Mouse (Mus musculus) adrenal gland (tissue): Measurements from ENCODE around the gene Olfr911-ps1.

Source experiments
- intact Hi-C: fragments of 180-260 bp; cut with DNase I; formaldehyde crosslinking; loops from one replicate; pipeline ENCODE4 v1.15.1; 2025
- long read RNA-seq, 2 experiments: library from polyadenylated mRNA; unstranded; transcript quantifications; one replicate each; pipeline ENCODE4 v2.0.0; 2020; ENCODE audit warnings: borderline replicate concordance in 1 of 2; ENCODE audit not compliant: insufficient replicate concordance in 1 of 2

Olfr911-ps1 gene
- long read RNA-seq, experiment 1, result 0 reads
- long read RNA-seq, experiment 2, result 0 reads

DNA sequence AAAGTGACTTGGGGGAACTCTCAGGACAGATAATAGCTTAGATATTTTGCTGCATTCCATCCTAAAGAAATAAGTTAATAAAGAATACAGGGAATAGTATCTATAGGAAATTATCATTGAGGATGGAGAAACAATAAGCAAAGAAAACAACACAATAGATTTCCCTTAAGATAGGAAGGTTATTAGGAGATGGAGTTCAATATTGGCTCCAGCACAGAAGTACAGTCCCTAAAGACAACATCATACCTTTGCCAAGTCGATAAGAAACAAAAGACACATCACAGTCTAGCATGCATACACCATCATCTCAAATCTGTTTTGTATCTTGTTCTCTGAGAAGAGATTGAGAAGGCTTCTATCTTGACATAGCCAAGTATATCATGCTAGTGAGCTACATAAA is at the start of gene Olfr911-ps1:
Gene Olfr911-ps1 (plus strand): TSS at position 301 of the 400 bp plus-strand sequence.
- intact Hi-C loops, result no loop called here

DNA sequence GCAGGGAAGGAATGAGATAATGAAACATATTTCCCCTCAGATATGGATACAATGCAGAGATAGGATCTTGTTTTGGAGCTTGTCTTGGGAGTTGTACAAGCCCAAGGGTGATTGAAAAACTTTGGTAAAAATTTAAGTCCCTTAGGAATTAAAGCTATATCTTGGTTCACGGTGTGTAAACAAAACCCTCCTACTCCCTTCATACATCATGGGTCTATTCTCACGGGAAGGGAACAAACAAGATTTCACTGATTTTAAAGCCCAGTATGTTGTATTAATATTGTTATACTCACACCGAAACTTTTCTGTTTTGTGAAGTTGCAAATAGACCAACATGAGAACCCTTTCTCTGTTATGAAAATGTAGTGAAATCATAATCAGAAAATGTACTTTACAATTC is 34.6 kb upstream of the Olfr911-ps1 start, which contains the start of gene Olfr906:
Gene Olfr906 (plus strand): TSS at position 301 of the 400 bp plus-strand sequence.
- intact Hi-C loops, result no loop called here

DNA sequence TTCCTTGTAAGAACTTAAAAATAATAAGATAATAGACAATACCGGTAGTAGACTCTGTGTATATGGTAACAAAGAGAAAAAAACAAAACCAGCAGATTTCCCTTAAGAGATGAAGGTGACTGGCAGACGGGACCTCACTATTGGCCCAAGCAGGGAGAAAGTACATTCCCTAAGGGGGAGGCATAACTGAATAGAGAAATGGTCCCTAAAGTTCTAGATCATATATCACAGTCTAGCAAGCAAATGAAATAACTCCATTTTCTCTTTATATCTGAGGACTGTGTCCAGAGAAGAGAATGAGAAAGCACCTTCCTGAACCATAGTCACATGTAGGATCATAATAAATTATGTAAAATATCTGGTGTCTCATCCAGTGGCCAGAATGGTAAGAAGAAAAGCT is 25.9 kb upstream of the Olfr911-ps1 start, which contains the start of gene Olfr907:
Gene Olfr907 (plus strand): TSS at position 301 of the 400 bp plus-strand sequence.
- intact Hi-C loops, result no loop called here

DNA sequence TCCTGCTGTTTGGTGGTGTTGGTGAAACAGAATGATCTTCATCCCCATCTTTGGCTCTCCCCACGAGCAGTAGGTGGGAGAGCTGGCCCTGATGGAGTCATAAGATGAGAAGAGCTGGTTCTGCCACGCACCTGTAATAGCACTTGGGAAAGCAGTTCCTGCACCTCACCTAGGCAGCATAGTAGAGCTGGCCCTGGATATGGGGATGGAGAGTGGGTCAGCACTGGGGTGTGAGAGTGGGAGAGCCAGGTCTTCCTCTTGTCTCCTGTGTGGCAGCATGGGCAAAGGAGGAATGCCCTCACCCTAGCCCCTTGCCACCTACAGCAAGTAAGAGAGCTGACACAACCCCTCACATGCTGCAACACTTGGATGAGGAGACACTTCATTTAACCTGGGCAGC is 9.0 kb upstream of the Olfr911-ps1 start:
- intact Hi-C loops, result no loop called here

DNA sequence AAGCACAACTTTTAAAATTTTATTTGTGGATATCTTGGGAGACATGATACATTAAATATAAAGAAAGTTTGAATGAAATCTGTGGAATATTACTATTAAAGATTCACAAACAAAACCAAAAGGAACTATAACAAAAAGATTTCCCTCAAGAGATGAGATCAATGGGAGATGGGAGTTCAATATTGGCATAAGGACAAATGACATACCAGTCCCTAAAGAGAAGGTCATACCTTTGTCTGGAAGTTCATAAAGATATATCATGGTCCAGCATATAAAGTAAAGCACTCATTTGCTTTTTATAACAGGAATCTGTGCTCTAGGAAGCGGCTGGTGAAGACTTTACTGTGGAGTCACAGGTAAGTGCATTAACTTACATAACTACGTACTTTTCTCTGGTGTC is 16.2 kb downstream of the Olfr911-ps1 start, which contains the start of gene Olfr910:
Gene Olfr910 (plus strand): TSS at position 301 of the 400 bp plus-strand sequence.
- intact Hi-C loops, result no loop called here
